Mouse (Mus musculus): ENCODE results near the gene Myo1c. TPM values are rescaled to one million over a fixed set of nuclear protein-coding genes. Genes with fewer than 3 reads are reported as not detected.

The Myo1c gene
- total RNA-seq (2021): 100 to 1,000 TPM; 151 to 153 TPM

- DNase-seq: peak; percentile 73 to 80
- intact Hi-C loops (cut with DNase I): no loop called here
Observed at GRCm38 (mm10) chr11:75650311-75650710, at the start of gene Myo1c. Gene Myo1c, plus strand, starts transcription at chr11:75650504.

- no peak for DNase-seq
- intact Hi-C loops (cut with DNase I): no loop called here
Observed at GRCm38 (mm10) chr11:75604826-75605225, 45.5 kb upstream of the Myo1c start.

GRCm38 (mm10) chr11:75605318-75605717, 45.0 kb upstream of the Myo1c start:
- intact Hi-C loops (cut with DNase I): no loop called here
- DNase-seq: no peak

GRCm38 (mm10) chr11:75608776-75609175, 41.5 kb upstream of the Myo1c start:
- intact Hi-C loops (cut with DNase I): no loop called here
- DNase-seq: no peak

GRCm38 (mm10) chr11:75610021-75610420, 40.3 kb upstream of the Myo1c start:
- no peak for DNase-seq
- intact Hi-C loops (cut with DNase I): no loop called here

- DNase-seq: no peak
- intact Hi-C loops (cut with DNase I): no loop called here
Observed at GRCm38 (mm10) chr11:75614769-75615168, 35.5 kb upstream of the Myo1c start.

GRCm38 (mm10) chr11:75615556-75615955, 34.7 kb upstream of the Myo1c start:
- no peak for DNase-seq
- intact Hi-C loops (cut with DNase I): no loop called here

GRCm38 (mm10) chr11:75619133-75619532, 31.2 kb upstream of the Myo1c start:
- DNase-seq: peak in 1 of 2 experiments; percentile 54
- intact Hi-C loops (cut with DNase I): no loop called here

GRCm38 (mm10) chr11:75620136-75620780, 30.0 kb upstream of the Myo1c start:
- intact Hi-C loops (cut with DNase I): no loop called here
- peak; percentile 75 to 87 for DNase-seq

GRCm38 (mm10) chr11:75621426-75621825, 28.9 kb upstream of the Myo1c start:
- no peak for DNase-seq
- intact Hi-C loops (cut with DNase I): no loop called here

GRCm38 (mm10) chr11:75622588-75623329, 27.5 kb upstream of the Myo1c start:
- no peak for DNase-seq
- intact Hi-C loops (cut with DNase I): no loop called here

GRCm38 (mm10) chr11:75624102-75624554, 26.2 kb upstream of the Myo1c start:
- intact Hi-C loops (cut with DNase I): no loop called here
- DNase-seq: peak; percentile 69 to 77

- no peak for DNase-seq
- intact Hi-C loops (cut with DNase I): no loop called here
Observed at GRCm38 (mm10) chr11:75625820-75626219, 24.5 kb upstream of the Myo1c start.

- DNase-seq: no peak
- intact Hi-C loops (cut with DNase I): loop anchor here (2.0 kb wide), 1 partner anchor 51 kb away; no protein-coding TSS in a partner anchor
Observed at GRCm38 (mm10) chr11:75630098-75630497, 20.2 kb upstream of the Myo1c start.

- intact Hi-C loops (cut with DNase I): loop anchor here (1.0 to 2.0 kb wide), 2 partner anchors 21 to 50 kb away; no protein-coding TSS in a partner anchor
- peak; percentile 97 to 98 for DNase-seq
Observed at GRCm38 (mm10) chr11:75630645-75631229, 19.6 kb upstream of the Myo1c start, which contains the start of gene Inpp5k. Gene Inpp5k, plus strand, starts transcription at chr11:75630988.

- intact Hi-C loops (cut with DNase I): loop anchor here (1.0 to 2.0 kb wide), 2 partner anchors 20 to 49 kb away; no protein-coding TSS in a partner anchor
- DNase-seq: peak in 1 of 2 experiments; percentile 42
Observed at GRCm38 (mm10) chr11:75631561-75632225, 18.6 kb upstream of the Myo1c start.

GRCm38 (mm10) chr11:75632921-75633320, 17.4 kb upstream of the Myo1c start:
- intact Hi-C loops (cut with DNase I): no loop called here
- no peak for DNase-seq

GRCm38 (mm10) chr11:75634801-75635200, 15.5 kb upstream of the Myo1c start:
- no peak for DNase-seq
- intact Hi-C loops (cut with DNase I): loop anchor here (1.0 kb wide), 1 partner anchor 14 kb away; no protein-coding TSS in a partner anchor

- intact Hi-C loops (cut with DNase I): loop anchor here (1.0 kb wide), 1 partner anchor 13 kb away; no protein-coding TSS in a partner anchor
Observed at GRCm38 (mm10) chr11:75635315-75635714, 15.0 kb upstream of the Myo1c start.

GRCm38 (mm10) chr11:75643323-75643722, 7.0 kb upstream of the Myo1c start:
- intact Hi-C loops (cut with DNase I): no loop called here
- DNase-seq: no peak

More at GRCm38 (mm10) chr11:75635315-75635714, 15.0 kb upstream of the Myo1c start:
- DNase-seq: peak in 1 of 2 experiments; percentile 33

GRCm38 (mm10) chr11:75644684-75645083, 5.6 kb upstream of the Myo1c start:
- DNase-seq: no peak
- intact Hi-C loops (cut with DNase I): no loop called here
